Mouse (Mus musculus) CH12.LX (cell line): Measurements from ENCODE around the gene Otub2. TPM values are rescaled to one million over a fixed set of nuclear protein-coding genes. Genes with fewer than 3 reads are reported as not detected.

Experiments used
- DNase-seq: peaks from one replicate; pipeline ENCODE4 v3.0.0-alpha.2; 2013; ENCODE audit errors: extremely low read depth
- H3K27ac ChIP-seq: 2 replicates; pipeline ENCODE4 v1.5.1; 2012; ENCODE audit warnings: low read depth, mild to moderate bottlenecking, control low read depth, moderate library complexity; ENCODE audit not compliant: insufficient read depth
- H3K27me3 ChIP-seq: replicated peaks from 2 replicates; pipeline ENCODE3; 2012; ENCODE audit warnings: inconsistent platforms
- H3K36me3 ChIP-seq, 2 experiments: replicated peaks in 1 of 2; 2 replicates each; pipeline versions ENCODE3 to v1.6.1; 2012; ENCODE audit warnings: inconsistent platforms in 1 of 2, low read length in 1 of 2, mild to moderate bottlenecking in 1 of 2, mixed read lengths in 1 of 2, moderate library complexity in 1 of 2; ENCODE audit not compliant: control insufficient read depth in 1 of 2, insufficient read depth in 1 of 2
- H3K4me1 ChIP-seq, 2 experiments: 2 replicates each; pipeline ENCODE4 v1.6.1; 2012; ENCODE audit warnings: inconsistent platforms in 1 of 2, moderate library complexity in 1 of 2; ENCODE audit not compliant: insufficient read depth in 2 of 2, control insufficient read depth in 1 of 2
- H3K4me2 ChIP-seq: 2 replicates; pipeline ENCODE4 v1.6.1; 2012; ENCODE audit warnings: low read depth, mild to moderate bottlenecking, control low read depth; ENCODE audit not compliant: poor library complexity, insufficient read depth, severe bottlenecking
- H3K4me3 ChIP-seq, 3 experiments: fragments of 150-350 bp in 1 of 3; sonication (generic) in 1 of 3; replicated peaks in 1 of 3; 2 replicates each; pipeline versions ENCODE3 to v1.5.1; 2011 to 2012; ENCODE audit warnings: low read depth in 2 of 3, low read length in 2 of 3, mild to moderate bottlenecking in 2 of 3, moderate library complexity in 2 of 3, control low read depth in 1 of 3, improper control_type of control experiment in 1 of 3, inconsistent platforms in 1 of 3, mixed read lengths in 1 of 3; ENCODE audit not compliant: poor library complexity in 1 of 3
- H3K79me2 ChIP-seq: replicated peaks from 2 replicates; pipeline ENCODE4 v1.6.1; 2012; ENCODE audit warnings: mild to moderate bottlenecking, moderate library complexity; ENCODE audit not compliant: control insufficient read depth, poor library complexity, insufficient read depth, severe bottlenecking; ENCODE audit errors: extremely low read depth
- H3K9ac ChIP-seq: 2 replicates; pipeline ENCODE4 v1.6.1; 2012; ENCODE audit warnings: low read depth, mild to moderate bottlenecking, control low read depth, moderate library complexity; ENCODE audit not compliant: insufficient read depth
- H3K9me3 ChIP-seq: replicated peaks from 2 replicates; pipeline ENCODE3; 2012; ENCODE audit warnings: low read length, inconsistent platforms, mixed read lengths
- CHD1 ChIP-seq: IDR thresholded peaks from 2 replicates; pipeline ENCODE4 v1.6.1; 2012; ENCODE audit warnings: low read depth, low read length, improper control_type of control experiment, inconsistent platforms
- HCFC1 ChIP-seq: IDR thresholded peaks from 2 replicates; pipeline ENCODE4 v1.6.1; 2012; ENCODE audit warnings: low read depth, mild to moderate bottlenecking, inconsistent platforms, low read length, improper control_type of control experiment
- JUN ChIP-seq: IDR thresholded peaks from 2 replicates; pipeline ENCODE4 v1.6.1; 2011; ENCODE audit warnings: low read depth, mild to moderate bottlenecking, low read length, improper control_type of control experiment, moderate library complexity; ENCODE audit not compliant: insufficient read depth
- MEF2A ChIP-seq: IDR thresholded peaks from 2 replicates; pipeline ENCODE4 v1.6.1; 2014; ENCODE audit warnings: low read depth, mild to moderate bottlenecking, inconsistent platforms, low read length, improper control_type of control experiment, borderline replicate concordance
- MYC ChIP-seq: IDR thresholded peaks from 2 replicates; pipeline ENCODE4 v1.6.1; 2011; ENCODE audit warnings: low read depth, mild to moderate bottlenecking, improper control_type of control experiment, low read length
- NELFE ChIP-seq: IDR thresholded peaks from 2 replicates; pipeline ENCODE4 v1.6.1; 2011; ENCODE audit warnings: low read depth, low read length, improper control_type of control experiment
- NRF1 ChIP-seq: IDR thresholded peaks from 2 replicates; pipeline ENCODE4 v1.6.1; 2014; ENCODE audit warnings: low read depth, mild to moderate bottlenecking, inconsistent platforms, low read length, improper control_type of control experiment, moderate library complexity
- POLR2AphosphoS2 ChIP-seq: IDR thresholded peaks from 2 replicates; pipeline ENCODE4 v1.6.1; 2011; ENCODE audit warnings: low read depth, low read length, improper control_type of control experiment
- RAD21 ChIP-seq: IDR thresholded peaks from 2 replicates; pipeline ENCODE4 v1.6.1; 2011; ENCODE audit warnings: low read depth, mild to moderate bottlenecking, low read length, improper control_type of control experiment, moderate library complexity
- SIN3A ChIP-seq: IDR thresholded peaks from 2 replicates; pipeline ENCODE4 v1.6.1; 2012; ENCODE audit warnings: low read length, improper control_type of control experiment, inconsistent platforms
- SMC3 ChIP-seq: IDR thresholded peaks from 2 replicates; pipeline ENCODE4 v1.6.1; 2011; ENCODE audit warnings: low read depth, low read length, improper control_type of control experiment
- UBTF ChIP-seq: IDR thresholded peaks from 2 replicates; pipeline ENCODE4 v1.6.1; 2012; ENCODE audit warnings: low read depth, mild to moderate bottlenecking, inconsistent platforms, low read length, improper control_type of control experiment, moderate library complexity
- USF1 ChIP-seq: IDR thresholded peaks from 2 replicates; pipeline ENCODE4 v1.6.1; 2014; ENCODE audit warnings: low read depth, mild to moderate bottlenecking, inconsistent platforms, low read length, improper control_type of control experiment
- USF2 ChIP-seq: conservative IDR thresholded peaks from 2 replicates; pipeline ENCODE4 v1.6.1; 2011; ENCODE audit warnings: low read depth, low read length, improper control_type of control experiment
- ZMIZ1 ChIP-seq: IDR thresholded peaks from 2 replicates; pipeline ENCODE4 v1.6.1; 2012; ENCODE audit warnings: low read depth, mild to moderate bottlenecking, inconsistent platforms, low read length, improper control_type of control experiment
- dilution Hi-C: fragments of 300-500 bp; cut with MboI; formaldehyde crosslinking; loops from 2 replicates; pipeline ENCODE4 v1.14.3; 2020; ENCODE audit warnings: low sequenced_read_pairs; ENCODE audit not compliant: extremely low pct_unique_long_range_greater_than_20kb, extremely low pct_ligation_motif_present
- in situ Hi-C: fragments of 300-500 bp; cut with MboI; formaldehyde crosslinking; loops from 3 replicates; pipeline ENCODE4 v1.14.3; 2019; ENCODE audit warnings: low sequenced_read_pairs, low pct_ligation_motif_present, low pct_unique_long_range_greater_than_20kb, mixed read lengths
- polyA plus RNA-seq: library from polyadenylated mRNA; unstranded; fragments of >175 nt; gene quantifications from 2 replicates; pipeline ENCODE4 v1.2.1, GENCODE M21; 2012; ENCODE audit warnings: low read depth; ENCODE audit not compliant: insufficient read length
- total RNA-seq, 2 experiments: library from RNA; depleted of rRNA; stranded (reverse); fragments of 300-350 nt in 1 of 2; fragments of >200 nt in 1 of 2; gene quantifications; 2 replicates each; pipeline ENCODE4 v1.2.3; 2012 to 2014

Gene Otub2
- total and polyA plus RNA-seq, 3 experiments = 3.0 to 11.5 (median 7.6) TPM

GRCm38 (mm10) chr12:103453361-103453760, 64.9 kb downstream of the Otub2 start:
- TF ChIP-seq USF2 = no peak
- no peak for TF ChIP-seq CHD1
- no peak for TF ChIP-seq MEF2A
- TF ChIP-seq JUN = no peak
- no peak for TF ChIP-seq ZMIZ1
- no peak for TF ChIP-seq RAD21
- no peak for TF ChIP-seq NELFE
- no peak for TF ChIP-seq POLR2AphosphoS2
- no peak for TF ChIP-seq MYC
- no peak for TF ChIP-seq SIN3A
- TF ChIP-seq HCFC1 = no peak
- TF ChIP-seq SMC3 = no peak
- TF ChIP-seq NRF1 = no peak
- no peak for TF ChIP-seq UBTF
- TF ChIP-seq USF1 = no peak
- in situ Hi-C loops = no loop called here
- no peak for DNase-seq
- Histone ChIP-seq H3K4me3 (no peak overlapping the region), H3K27me3 (peaks cover 30% of the 10 kb centered on the region), H3K79me2 (no peaks in the 10 kb centered on the region), H3K4me2 (no peak overlapping the region), H3K36me3 (no peaks in the 10 kb centered on the region), H3K9me3 (peaks cover 3% of the 10 kb centered on the region), H3K27ac (no peak overlapping the region), H3K9ac (no peak overlapping the region), H3K4me1 (no peaks in the 10 kb centered on the region)
- dilution Hi-C loops = no loop called here

Other genes with a start within 250 kb of the Otub2 start
- not detected in 2 replicates for gene Prima1, start 146.5 kb upstream of the Otub2 start, total RNA-seq (2012; rRNA removed)
- gene Prima1, start 146.5 kb upstream of the Otub2 start, total RNA-seq (2014; rRNA removed) = not detected in 2 replicates
- gene Prima1, start 146.5 kb upstream of the Otub2 start, polyA plus RNA-seq = not detected in 2 replicates
- gene Fam181a, start 77.7 kb upstream of the Otub2 start, total RNA-seq (2012; rRNA removed) = not detected in 2 replicates
- gene Fam181a, start 77.7 kb upstream of the Otub2 start, total RNA-seq (2014; rRNA removed) = not detected in 2 replicates
- not detected in 2 replicates for gene Fam181a, start 77.7 kb upstream of the Otub2 start, polyA plus RNA-seq
- gene Asb2, start 32.7 kb upstream of the Otub2 start, total RNA-seq (2012; rRNA removed) = 4.1 and 5.5 TPM in 2 replicates
- 5.3 and 6.2 TPM in 2 replicates for gene Asb2, start 32.7 kb upstream of the Otub2 start, total RNA-seq (2014; rRNA removed)
- 2.7 and 3.0 TPM in 2 replicates for gene Asb2, start 32.7 kb upstream of the Otub2 start, polyA plus RNA-seq
- 0.34 and 1.2 TPM in 2 replicates for gene 9330161L09Rik, start 19.1 kb downstream of the Otub2 start, total RNA-seq (2012; rRNA removed)
- gene 9330161L09Rik, start 19.1 kb downstream of the Otub2 start, total RNA-seq (2014; rRNA removed) = 0.24 and 0.50 TPM in 2 replicates
- 0.33 and 0.54 TPM in 2 replicates for gene 9330161L09Rik, start 19.1 kb downstream of the Otub2 start, polyA plus RNA-seq
- 76.2 and 91.3 TPM in 2 replicates for gene Ddx24, start 37.1 kb downstream of the Otub2 start, total RNA-seq (2012; rRNA removed)
- gene Ddx24, start 37.1 kb downstream of the Otub2 start, total RNA-seq (2014; rRNA removed) = 83.0 and 87.9 TPM in 2 replicates
- gene Ddx24, start 37.1 kb downstream of the Otub2 start, polyA plus RNA-seq = 125 and 150 TPM in 2 replicates
- 143 and 198 TPM in 2 replicates for gene Ifi27, start 45.5 kb downstream of the Otub2 start, total RNA-seq (2012; rRNA removed)
- 135 and 150 TPM in 2 replicates for gene Ifi27, start 45.5 kb downstream of the Otub2 start, total RNA-seq (2014; rRNA removed)
- 132 and 142 TPM in 2 replicates for gene Ifi27, start 45.5 kb downstream of the Otub2 start, polyA plus RNA-seq
- gene Ifi27l2a, start 55.0 kb downstream of the Otub2 start, total RNA-seq (2012; rRNA removed) = 116 and 133 TPM in 2 replicates
- gene Ifi27l2a, start 55.0 kb downstream of the Otub2 start, total RNA-seq (2014; rRNA removed) = 262 and 289 TPM in 2 replicates
- 81.1 and 83.9 TPM in 2 replicates for gene Ifi27l2a, start 55.0 kb downstream of the Otub2 start, polyA plus RNA-seq
- gene Ifi27l2b, start 68.5 kb downstream of the Otub2 start, total RNA-seq (2012; rRNA removed) = not detected in 2 replicates
- gene Ifi27l2b, start 68.5 kb downstream of the Otub2 start, total RNA-seq (2014; rRNA removed) = not detected in 2 replicates
- gene Ifi27l2b, start 68.5 kb downstream of the Otub2 start, polyA plus RNA-seq = not detected in 2 replicates
- 0.34 and 0.38 TPM in 2 replicates for gene Ppp4r4, start 143.6 kb downstream of the Otub2 start, total RNA-seq (2012; rRNA removed)
- 0.54 and 0.68 TPM in 2 replicates for gene Ppp4r4, start 143.6 kb downstream of the Otub2 start, total RNA-seq (2014; rRNA removed)
- gene Ppp4r4, start 143.6 kb downstream of the Otub2 start, polyA plus RNA-seq = 0.42 and 1.7 TPM in 2 replicates
- gene Serpina10, start 242.8 kb downstream of the Otub2 start, total RNA-seq (2012; rRNA removed) = not detected in 2 replicates
- not detected in 2 replicates for gene Serpina10, start 242.8 kb downstream of the Otub2 start, total RNA-seq (2014; rRNA removed)
- gene Serpina10, start 242.8 kb downstream of the Otub2 start, polyA plus RNA-seq = not detected in 2 replicates